Mouse (Mus musculus): ENCODE measurements around the gene D230025D16Rik. TPM values are rescaled to one million over a fixed set of nuclear protein-coding genes. Genes with fewer than 3 reads are reported as not detected.
"Not testable (repeated sequence)": the region's sequence is repeated elsewhere in the genome, so short reads cannot be mapped to it uniquely, and the experiment has no call there.

Gene D230025D16Rik
- 33.1 and 38.1 TPM in 2 replicates for polyA plus RNA-seq (2014; fragmentation: Nextera tagmentation; extraction: Ambion mirVana)

DNA sequence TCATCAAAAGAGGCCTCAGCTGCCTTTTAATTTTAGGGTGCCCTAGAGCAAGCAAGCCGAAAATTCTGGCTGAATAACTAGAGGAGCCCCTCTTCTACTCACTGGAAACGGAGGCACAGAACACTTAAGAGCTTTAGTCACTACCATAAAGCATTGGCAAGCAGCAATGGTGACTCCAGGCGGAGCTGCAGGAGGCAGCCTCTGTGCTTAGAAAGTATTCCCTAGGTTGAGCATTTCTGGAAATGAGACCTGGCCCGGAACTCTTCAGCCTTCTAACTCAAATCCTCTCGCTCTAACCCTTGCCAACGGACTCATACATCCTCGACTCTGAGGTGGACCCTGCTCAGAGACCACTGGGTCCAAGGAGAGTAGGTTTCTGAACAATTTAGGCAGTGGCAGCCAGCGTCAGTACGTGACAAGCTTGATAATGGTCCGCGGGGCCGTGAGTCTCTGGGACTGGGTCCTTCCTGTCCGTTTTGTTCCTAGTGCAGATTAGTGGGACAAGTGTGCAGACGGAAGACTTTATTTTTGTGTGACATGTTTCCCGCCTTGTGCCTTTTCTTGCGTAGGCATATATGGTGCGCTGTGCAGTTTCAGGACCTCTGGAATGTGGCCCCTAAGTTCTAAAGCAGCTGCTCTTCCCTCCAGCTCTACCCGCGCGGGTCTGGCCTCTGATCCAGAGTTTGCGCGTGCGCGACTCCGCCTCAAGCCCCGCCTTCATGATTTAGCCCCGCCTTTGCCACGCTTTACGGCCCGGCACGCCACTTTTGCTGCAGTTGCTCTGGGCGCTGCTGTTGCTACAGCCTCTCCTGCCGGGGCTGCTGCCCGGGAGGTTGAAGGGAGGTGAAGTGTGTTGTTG is at the start of gene D230025D16Rik:
Gene D230025D16Rik (plus strand): TSS at position 733 of the 859 bp plus-strand sequence.
- no peaks in the 10 kb centered on the region for H3K36me3 ChIP-seq (replicated peaks; ENCODE audit: control insufficient read depth, insufficient read depth)
- 3% methylated on average over 34 of the region's 34 CpGs for WGBS
- H3K4me1 ChIP-seq (replicated peaks; ENCODE audit: control insufficient read depth, insufficient read depth, low read length) = peaks cover 9% of the 10 kb centered on the region
- H3K9ac ChIP-seq = peak within 1 kb of the TSS; percentile 88
- DNase-seq (ENCODE audit: low spot score) (peak; percentile 97), ATAC-seq (ENCODE audit: low FRiP score) (peak; percentile 96)
- H3K4me3 ChIP-seq (replicated peaks; ENCODE audit: low read length) = peak within 1 kb of the TSS; percentile 83
- no peaks in the 10 kb centered on the region for H3K27me3 ChIP-seq (ENCODE audit: control insufficient read depth, insufficient read depth, low read length)
- peak within 1 kb of the TSS; percentile 74 for H3K4me2 ChIP-seq (replicated peaks)
- H3K27ac ChIP-seq = peak within 1 kb of the TSS; percentile 73
- no peaks in the 10 kb centered on the region for H3K9me3 ChIP-seq (ENCODE audit: control insufficient read depth, low read length)

DNA sequence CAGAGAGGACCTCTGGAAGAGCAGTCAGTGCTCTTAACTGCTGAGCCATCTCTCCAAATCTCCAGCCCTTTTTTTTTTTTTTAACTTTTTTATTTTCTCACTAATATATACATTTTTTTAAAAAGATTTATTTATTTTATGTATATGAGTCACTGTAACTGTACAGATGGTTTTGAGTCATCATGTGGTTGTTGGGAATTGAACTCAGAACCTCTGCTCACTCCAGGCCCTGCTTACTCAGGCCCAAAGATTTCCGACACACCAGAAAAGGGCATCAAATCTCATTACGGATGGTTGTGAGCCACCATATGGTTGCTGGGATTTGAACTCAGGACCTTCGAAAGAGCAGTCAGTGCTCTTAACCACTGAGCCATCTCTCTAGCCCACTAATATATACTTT is 49.7 kb upstream of the D230025D16Rik start:
- not testable (repeated sequence) for H3K4me2 ChIP-seq (replicated peaks); DNase-seq (ENCODE audit: low spot score); H3K4me3 ChIP-seq (replicated peaks; ENCODE audit: low read length); ATAC-seq (ENCODE audit: low FRiP score); H3K27me3 ChIP-seq (ENCODE audit: control insufficient read depth, insufficient read depth, low read length); H3K9me3 ChIP-seq (ENCODE audit: control insufficient read depth, low read length); H3K4me1 ChIP-seq (replicated peaks; ENCODE audit: control insufficient read depth, insufficient read depth, low read length); H3K9ac ChIP-seq; H3K27ac ChIP-seq
- 98% methylated on average over 3 of the region's 3 CpGs for WGBS
- peaks cover 13% of the 10 kb centered on the region for H3K36me3 ChIP-seq (replicated peaks; ENCODE audit: control insufficient read depth, insufficient read depth)

DNA sequence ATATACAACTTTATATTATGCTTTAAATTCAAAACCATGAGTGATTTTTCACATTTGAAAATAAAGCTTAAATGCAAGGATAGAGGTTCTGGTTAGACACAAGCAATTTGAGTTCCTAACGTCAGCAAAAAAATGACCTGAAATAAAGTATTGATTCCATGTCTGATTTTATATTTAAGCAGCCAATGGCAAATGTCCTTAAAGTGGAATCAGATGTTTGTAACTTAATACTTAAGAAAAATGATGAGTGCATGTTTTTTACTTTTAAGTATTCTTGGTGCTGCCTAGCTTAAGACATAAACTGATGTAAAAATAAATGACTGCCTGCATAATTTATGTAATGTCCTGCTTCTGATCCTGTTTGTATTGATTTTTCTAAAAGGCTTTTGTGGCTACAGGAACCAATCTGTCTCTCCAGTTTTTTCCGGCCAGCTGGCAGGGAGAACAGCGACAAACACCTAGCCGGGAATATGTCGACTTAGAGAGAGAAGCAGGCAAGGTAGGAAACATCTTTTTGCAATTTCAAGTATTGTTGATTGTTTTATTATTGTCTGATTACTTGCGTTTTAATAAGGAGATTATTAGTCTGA is 46.6 kb upstream of the D230025D16Rik start:
- peaks cover 17% of the 10 kb centered on the region for H3K36me3 ChIP-seq (replicated peaks; ENCODE audit: control insufficient read depth, insufficient read depth)
- H3K4me2 ChIP-seq (replicated peaks) = no peak overlapping the region
- no peaks in the 10 kb centered on the region for H3K27me3 ChIP-seq (ENCODE audit: control insufficient read depth, insufficient read depth, low read length)
- no peak overlapping the region for H3K4me3 ChIP-seq (replicated peaks; ENCODE audit: low read length)
- H3K27ac ChIP-seq = no peak overlapping the region
- no peak for ATAC-seq (ENCODE audit: low FRiP score)
- 83% methylated on average over 6 of the region's 6 CpGs for WGBS
- no peaks in the 10 kb centered on the region for H3K9me3 ChIP-seq (ENCODE audit: control insufficient read depth, low read length)
- H3K9ac ChIP-seq = no peak overlapping the region
- no peak for DNase-seq (ENCODE audit: low spot score)
- H3K4me1 ChIP-seq (replicated peaks; ENCODE audit: control insufficient read depth, insufficient read depth, low read length) = no peaks in the 10 kb centered on the region

DNA sequence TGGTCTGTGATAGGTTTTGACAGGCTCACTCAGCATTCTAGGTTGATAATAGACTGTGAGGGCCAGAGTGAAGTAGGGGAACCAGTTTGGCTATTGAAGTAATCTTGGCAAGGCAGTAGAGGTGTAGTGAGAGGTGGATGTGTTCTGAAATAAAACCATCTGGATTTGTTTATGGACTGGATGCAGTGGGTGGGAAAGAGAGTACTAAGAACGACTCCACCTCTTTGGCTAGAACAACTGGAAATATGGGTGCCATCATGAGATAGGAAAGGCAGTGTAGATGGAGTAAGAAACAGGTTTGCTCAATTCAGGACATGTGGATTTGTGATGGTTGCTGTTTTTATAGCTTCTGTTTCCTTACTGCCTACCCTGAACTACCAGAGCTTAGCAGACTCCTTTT is 42.7 kb upstream of the D230025D16Rik start:
- DNase-seq (ENCODE audit: low spot score) = no peak
- Histone ChIP-seq H3K4me2 (replicated peaks) (no peak overlapping the region), H3K4me1 (replicated peaks; ENCODE audit: control insufficient read depth, insufficient read depth, low read length) (no peaks in the 10 kb centered on the region), H3K9ac (no peak overlapping the region), H3K4me3 (replicated peaks; ENCODE audit: low read length) (no peak overlapping the region), H3K27ac (no peak overlapping the region), H3K27me3 (ENCODE audit: control insufficient read depth, insufficient read depth, low read length) (no peaks in the 10 kb centered on the region), H3K36me3 (replicated peaks; ENCODE audit: control insufficient read depth, insufficient read depth) (peaks cover 13% of the 10 kb centered on the region), H3K9me3 (ENCODE audit: control insufficient read depth, low read length) (no peaks in the 10 kb centered on the region)
- ATAC-seq (ENCODE audit: low FRiP score) = no peak
- 97% methylated on average over 1 of the region's 1 CpGs for whole genome bisulfite sequencing

DNA sequence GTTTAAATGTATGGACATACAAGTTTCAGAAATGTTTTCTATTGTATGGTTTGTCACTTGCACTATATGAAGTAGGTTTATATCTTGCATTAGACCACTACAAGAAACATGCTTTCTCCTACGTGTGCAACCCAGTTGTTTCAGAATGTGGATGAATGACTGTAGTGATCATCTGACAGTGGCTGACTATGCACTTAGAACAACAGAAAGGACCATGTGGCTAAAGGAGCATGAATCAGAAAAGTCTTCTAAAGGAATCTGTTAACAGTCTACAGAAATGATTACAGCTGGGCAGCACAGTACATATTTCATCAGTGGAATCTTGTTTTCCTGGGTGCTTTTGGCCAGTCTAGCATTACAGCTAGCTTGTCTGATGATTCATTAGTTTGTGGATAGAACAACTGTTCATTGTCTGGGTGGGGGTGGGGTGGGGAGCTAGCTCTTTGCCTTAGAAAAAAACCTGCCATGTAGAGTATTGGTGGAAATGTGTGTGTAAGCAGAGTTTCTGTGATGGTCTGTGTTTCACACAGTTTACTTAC is 38.4 kb upstream of the D230025D16Rik start:
- Histone ChIP-seq H3K9me3 (ENCODE audit: control insufficient read depth, low read length) (no peaks in the 10 kb centered on the region), H3K4me3 (replicated peaks; ENCODE audit: low read length) (no peak overlapping the region), H3K27me3 (ENCODE audit: control insufficient read depth, insufficient read depth, low read length) (no peaks in the 10 kb centered on the region), H3K36me3 (replicated peaks; ENCODE audit: control insufficient read depth, insufficient read depth) (0 out of 2 replicates have a peak, but pooled peaks cover 2% of the 10 kb centered on the region), H3K4me1 (replicated peaks; ENCODE audit: control insufficient read depth, insufficient read depth, low read length) (no peaks in the 10 kb centered on the region), H3K4me2 (replicated peaks) (no peak overlapping the region), H3K27ac (no peak overlapping the region), H3K9ac (no peak overlapping the region)
- DNase-seq (ENCODE audit: low spot score) (no peak), ATAC-seq (ENCODE audit: low FRiP score) (no peak)
- 52% methylated on average over 1 of the region's 1 CpGs for WGBS

DNA sequence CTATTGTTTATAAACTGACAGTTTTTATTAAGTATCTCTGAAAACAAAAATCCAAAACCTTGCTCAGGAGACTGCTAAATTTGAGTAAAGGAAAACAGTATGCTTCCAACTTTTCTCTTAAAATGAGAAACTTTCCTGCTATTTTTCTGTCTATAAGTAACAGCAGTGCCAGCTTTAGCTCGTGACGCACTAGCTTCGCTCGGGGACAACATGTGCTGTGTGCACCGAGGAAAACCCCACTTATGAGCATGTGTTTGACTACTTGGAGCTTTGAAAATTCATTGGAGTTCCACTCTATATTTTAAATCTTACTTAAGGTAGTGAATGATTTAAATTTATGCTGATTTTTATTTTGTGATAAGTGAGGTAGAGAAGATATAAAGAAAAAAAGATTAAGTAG is 32.8 kb upstream of the D230025D16Rik start:
- 96% methylated on average over 5 of the region's 5 CpGs for WGBS
- no peak overlapping the region for H3K4me2 ChIP-seq (replicated peaks)
- ATAC-seq (ENCODE audit: low FRiP score) (no peak), DNase-seq (ENCODE audit: low spot score) (no peak)
- H3K27me3 ChIP-seq (ENCODE audit: control insufficient read depth, insufficient read depth, low read length) = no peaks in the 10 kb centered on the region
- no peak overlapping the region for H3K27ac ChIP-seq
- peaks cover 38% of the 10 kb centered on the region for H3K36me3 ChIP-seq (replicated peaks; ENCODE audit: control insufficient read depth, insufficient read depth)
- no peak overlapping the region for H3K9ac ChIP-seq
- no peak overlapping the region for H3K4me3 ChIP-seq (replicated peaks; ENCODE audit: low read length)
- no peaks in the 10 kb centered on the region for H3K9me3 ChIP-seq (ENCODE audit: control insufficient read depth, low read length)
- H3K4me1 ChIP-seq (replicated peaks; ENCODE audit: control insufficient read depth, insufficient read depth, low read length) = no peaks in the 10 kb centered on the region

DNA sequence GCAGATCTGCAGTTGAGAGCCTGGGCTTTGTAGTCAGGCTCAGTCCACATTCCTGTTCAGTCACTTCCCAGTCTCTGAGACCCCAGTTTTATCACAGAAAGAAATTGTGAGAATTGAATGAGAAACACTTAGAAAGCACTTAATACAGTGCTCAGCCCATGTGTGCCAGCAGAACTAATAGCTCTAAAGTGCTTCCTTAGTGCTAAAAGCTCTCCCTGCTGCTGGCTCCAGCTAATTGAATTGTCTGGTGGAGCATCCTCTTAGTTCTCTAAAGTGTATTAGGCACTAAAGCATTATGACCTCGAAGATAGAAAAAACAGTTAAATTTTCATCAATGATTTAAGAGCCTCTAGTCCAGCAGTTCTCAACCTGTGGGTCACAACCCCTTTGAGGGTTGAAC is 19.2 kb upstream of the D230025D16Rik start:
- H3K27me3 ChIP-seq (ENCODE audit: control insufficient read depth, insufficient read depth, low read length) = no peaks in the 10 kb centered on the region
- DNase-seq (ENCODE audit: low spot score) = no peak
- H3K4me3 ChIP-seq (replicated peaks; ENCODE audit: low read length) = no peak overlapping the region
- no peak for ATAC-seq (ENCODE audit: low FRiP score)
- H3K4me1 ChIP-seq (replicated peaks; ENCODE audit: control insufficient read depth, insufficient read depth, low read length) = peaks cover 3% of the 10 kb centered on the region; the same call in 1 of the 2 replicates
- whole genome bisulfite sequencing = 81% methylated on average over 1 of the region's 1 CpGs
- no peaks in the 10 kb centered on the region for H3K9me3 ChIP-seq (ENCODE audit: control insufficient read depth, low read length)
- H3K27ac ChIP-seq = no peak overlapping the region
- no peak overlapping the region for H3K9ac ChIP-seq
- H3K36me3 ChIP-seq (replicated peaks; ENCODE audit: control insufficient read depth, insufficient read depth) = peaks cover 6% of the 10 kb centered on the region
- no peak overlapping the region for H3K4me2 ChIP-seq (replicated peaks)

DNA sequence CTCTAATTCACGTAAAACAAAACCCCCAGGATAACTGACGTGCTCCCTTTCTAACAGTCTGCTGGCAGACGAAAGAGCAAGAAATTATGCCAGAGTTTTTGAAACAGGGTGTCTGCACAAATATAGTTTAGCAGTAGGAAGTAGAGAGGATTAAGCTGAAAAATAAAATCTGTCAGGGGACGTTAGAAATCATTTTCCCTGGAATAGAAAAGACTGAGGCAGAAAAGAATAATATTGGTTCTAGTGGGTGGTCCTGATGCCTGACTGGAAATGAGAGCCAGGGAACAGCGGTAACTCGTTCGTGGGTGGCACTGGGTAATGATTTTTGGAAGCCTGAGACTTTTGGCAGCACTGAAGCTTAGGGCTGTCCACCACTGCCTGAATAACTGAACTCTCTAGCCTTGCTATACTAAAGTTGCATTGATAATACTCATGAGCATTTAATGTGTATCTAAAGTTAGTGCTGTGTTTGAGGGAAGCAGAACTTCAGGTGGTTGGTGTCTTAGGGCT is 18.1 kb upstream of the D230025D16Rik start:
- DNase-seq (ENCODE audit: low spot score) = no peak
- H3K4me3 ChIP-seq (replicated peaks; ENCODE audit: low read length) = no peak overlapping the region
- H3K27me3 ChIP-seq (ENCODE audit: control insufficient read depth, insufficient read depth, low read length) = no peaks in the 10 kb centered on the region
- peaks cover 3% of the 10 kb centered on the region; the same call in 1 of the 2 replicates for H3K4me1 ChIP-seq (replicated peaks; ENCODE audit: control insufficient read depth, insufficient read depth, low read length)
- no peak overlapping the region for H3K4me2 ChIP-seq (replicated peaks)
- H3K9ac ChIP-seq = no peak overlapping the region
- H3K36me3 ChIP-seq (replicated peaks; ENCODE audit: control insufficient read depth, insufficient read depth) = peaks cover 4% of the 10 kb centered on the region; the same call in 1 of the 2 replicates
- H3K27ac ChIP-seq = peak overlapping the region; percentile 41; the same call in 1 of the 2 replicates
- 74% methylated on average over 7 of the region's 7 CpGs for WGBS
- no peaks in the 10 kb centered on the region for H3K9me3 ChIP-seq (ENCODE audit: control insufficient read depth, low read length)
- no peak for ATAC-seq (ENCODE audit: low FRiP score)

DNA sequence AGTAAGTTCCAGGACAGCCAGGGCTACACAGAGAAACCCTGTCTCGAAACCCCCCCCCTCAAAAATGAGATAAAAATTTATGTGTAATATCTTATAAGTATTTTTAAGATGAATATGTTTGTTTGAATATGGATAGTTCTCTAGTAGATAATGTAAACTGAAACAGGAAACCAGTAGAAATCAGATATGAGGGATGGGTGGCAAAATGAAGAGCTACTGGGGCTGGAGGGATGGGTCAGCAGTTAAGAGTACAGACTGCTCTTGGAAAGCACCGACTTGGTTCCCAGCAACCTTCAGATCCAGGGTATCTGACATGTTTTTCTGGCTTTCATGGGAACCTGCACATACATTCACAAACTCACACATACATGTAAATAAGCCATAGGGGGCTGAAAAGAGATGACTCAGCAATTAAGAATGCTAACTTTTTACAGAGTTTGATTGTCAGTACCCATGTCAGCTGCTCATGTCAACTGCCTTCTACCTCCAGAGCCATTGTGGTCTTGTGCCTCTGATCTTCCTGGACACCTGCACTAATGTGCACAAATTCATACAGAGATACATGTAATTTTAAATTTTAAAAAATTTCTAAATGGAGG is 17.2 kb upstream of the D230025D16Rik start:
- Histone ChIP-seq H3K9ac (no peak overlapping the region), H3K9me3 (ENCODE audit: control insufficient read depth, low read length) (no peaks in the 10 kb centered on the region), H3K4me2 (replicated peaks) (no peak overlapping the region), H3K36me3 (replicated peaks; ENCODE audit: control insufficient read depth, insufficient read depth) (peaks cover 2% of the 10 kb centered on the region; the same call in 1 of the 2 replicates), H3K27me3 (ENCODE audit: control insufficient read depth, insufficient read depth, low read length) (no peaks in the 10 kb centered on the region), H3K4me1 (replicated peaks; ENCODE audit: control insufficient read depth, insufficient read depth, low read length) (peaks cover 3% of the 10 kb centered on the region; the same call in 1 of the 2 replicates), H3K27ac (no peak overlapping the region), H3K4me3 (replicated peaks; ENCODE audit: low read length) (no peak overlapping the region)
- WGBS = 93% methylated on average over 2 of the region's 2 CpGs
- DNase-seq (ENCODE audit: low spot score) (no peak), ATAC-seq (ENCODE audit: low FRiP score) (no peak)

Data from hindbrain, embryonic 14.5 days (tissue).